Mouse (Mus musculus): Measurements from ENCODE around the gene Vps26c.
"Not testable (repeated sequence)": the region's sequence is repeated elsewhere in the genome, so short reads cannot be mapped to it uniquely, and the experiment has no call there.

The Vps26c gene

GRCm38 (mm10) chr16:94497176-94497575 is 29.5 kb downstream of the Vps26c start:
- not testable (repeated sequence) for DNase-seq (ENCODE audit: low read depth in 1 of 2, low spot score in 2 of 2)

GRCm38 (mm10) chr16:94489326-94489725 is 37.3 kb downstream of the Vps26c start:
- no peak for DNase-seq (ENCODE audit: low read depth in 1 of 2, low spot score in 2 of 2)

GRCm38 (mm10) chr16:94487341-94487740 is 39.3 kb downstream of the Vps26c start:
- no peak for DNase-seq (ENCODE audit: low read depth in 1 of 2, low spot score in 2 of 2)

GRCm38 (mm10) chr16:94484752-94485535 is 41.7 kb downstream of the Vps26c start:
- no peak for DNase-seq (ENCODE audit: low read depth in 1 of 2, low spot score in 2 of 2)

- no peak for DNase-seq (ENCODE audit: low read depth in 1 of 2, low spot score in 2 of 2)
Measured at GRCm38 (mm10) chr16:94473086-94473822, 53.4 kb downstream of the Vps26c start.

- no peak for DNase-seq (ENCODE audit: low read depth in 1 of 2, low spot score in 2 of 2)
Measured at GRCm38 (mm10) chr16:94472515-94472951, 54.1 kb downstream of the Vps26c start.

- no peak for DNase-seq (ENCODE audit: low read depth in 1 of 2, low spot score in 2 of 2)
Measured at GRCm38 (mm10) chr16:94468391-94468790, 58.2 kb downstream of the Vps26c start.

- DNase-seq (ENCODE audit: low read depth in 1 of 2, low spot score in 2 of 2) = no peak
Measured at GRCm38 (mm10) chr16:94467337-94468055, 59.1 kb downstream of the Vps26c start.

GRCm38 (mm10) chr16:94466317-94466716 is 60.3 kb downstream of the Vps26c start:
- not testable (repeated sequence) for DNase-seq (ENCODE audit: low read depth in 1 of 2, low spot score in 2 of 2)

- DNase-seq (ENCODE audit: low read depth in 1 of 2, low spot score in 2 of 2) = no peak
Measured at GRCm38 (mm10) chr16:94465900-94466299, 60.7 kb downstream of the Vps26c start.

GRCm38 (mm10) chr16:94464067-94464466 is 62.6 kb downstream of the Vps26c start:
- DNase-seq (ENCODE audit: low read depth in 1 of 2, low spot score in 2 of 2) = no peak

GRCm38 (mm10) chr16:94454146-94454545 is 72.5 kb downstream of the Vps26c start:
- DNase-seq (ENCODE audit: low read depth in 1 of 2, low spot score in 2 of 2) = no peak

- no peak for DNase-seq (ENCODE audit: low read depth in 1 of 2, low spot score in 2 of 2)
Measured at GRCm38 (mm10) chr16:94452768-94453167, 73.9 kb downstream of the Vps26c start.

GRCm38 (mm10) chr16:94451545-94452488 is 74.8 kb downstream of the Vps26c start:
- no peak for DNase-seq (ENCODE audit: low read depth in 1 of 2, low spot score in 2 of 2)

- no peak for DNase-seq (ENCODE audit: low read depth in 1 of 2, low spot score in 2 of 2)
Measured at GRCm38 (mm10) chr16:94449632-94450031, 77.0 kb downstream of the Vps26c start.

- DNase-seq (ENCODE audit: low read depth in 1 of 2, low spot score in 2 of 2) = no peak
Measured at GRCm38 (mm10) chr16:94449151-94449550, 77.5 kb downstream of the Vps26c start.

Measured in monocyte, adult 2 months (primary cell).